Mouse (Mus musculus) forebrain, embryonic 10.5 days (tissue): ENCODE measurements around the gene Aff4. TPM values are rescaled to one million over a fixed set of nuclear protein-coding genes. Genes with fewer than 3 reads are reported as not detected.
A peak's percentile ranks its signal among the peaks of the same experiment; 100 is the strongest.
"Not testable (repeated sequence)": the region's sequence is repeated elsewhere in the genome, so short reads cannot be mapped to it uniquely, and the experiment has no call there.

Experiments
- DNase-seq: peaks from one replicate; pipeline ENCODE4 v3.0.0-alpha.2; 2017; ENCODE audit warnings: low spot score; ENCODE audit errors: extremely low spot score
- H3K27ac ChIP-seq: fragments of 300-500 bp; sonication (generic); 2 replicates; pipeline ENCODE4 v1.5.1; 2016; ENCODE audit warnings: mild to moderate bottlenecking
- H3K27me3 ChIP-seq: fragments of 300-500 bp; sonication (generic); 2 replicates; pipeline ENCODE4 v1.6.1; 2016; ENCODE audit warnings: mild to moderate bottlenecking; ENCODE audit not compliant: poor library complexity, severe bottlenecking
- H3K36me3 ChIP-seq: fragments of 300-500 bp; sonication (generic); replicated peaks from 2 replicates; pipeline ENCODE4 v1.6.1; 2016; ENCODE audit warnings: mild to moderate bottlenecking, moderate library complexity
- H3K4me1 ChIP-seq: fragments of 300-500 bp; sonication (generic); 2 replicates; pipeline ENCODE4 v1.6.1; 2016
- H3K4me3 ChIP-seq: fragments of 300-500 bp; sonication (generic); 2 replicates; pipeline ENCODE4 v1.5.1; 2016; ENCODE audit warnings: mild to moderate bottlenecking, moderate library complexity
- H3K9me3 ChIP-seq: fragments of 300-500 bp; sonication (generic); 2 replicates; pipeline ENCODE4 v1.6.1; 2016; ENCODE audit warnings: mild to moderate bottlenecking, moderate library complexity
- WGBS: fragments of 180-500 bp; shearing (Covaris S2); methylation state at CpG from one replicate; pipeline ENCODE4 v1.1.7; 2016; 5-methylcytosine and 5-hydroxymethylcytosine counted together
- polyA plus RNA-seq: library from polyadenylated mRNA; unstranded; fragments of >200 nt; fragmentation: Nextera tagmentation; extraction: Ambion mirVana; gene quantifications from 2 replicates; pipeline ENCODE4 v1.2.1, GENCODE M21; 2016

The Aff4 gene
- polyA plus RNA-seq, 1 experiment from 2014 or later, result 31.5 TPM

- DNase-seq, result no peak
- Histone ChIP-seq H3K4me1 (no peaks in the 10 kb centered on the region), H3K4me3 (no peak within 1 kb of the TSS), H3K27me3 (no peaks in the 10 kb centered on the region), H3K36me3 (peaks cover 49% of the 10 kb centered on the region), H3K27ac (no peak within 1 kb of the TSS), H3K9me3 (no peaks in the 10 kb centered on the region)
- 91% methylated on average over 4 of the region's 4 CpGs for whole genome bisulfite sequencing
These were observed 72.4 kb downstream of the Aff4 start, which contains the start of gene Leap2 for GRCm38 (mm10) chr11:53423036-53423435. Leap2 (minus strand) TSS chr11:53423170.

- WGBS, result 78% methylated on average over 2 of the region's 2 CpGs
- no peaks in the 10 kb centered on the region for H3K27me3 ChIP-seq
- no peak for DNase-seq
- H3K36me3 ChIP-seq, result peaks cover 46% of the 10 kb centered on the region
- H3K27ac ChIP-seq, result no peak overlapping the region
- peaks cover 8% of the 10 kb centered on the region for H3K4me1 ChIP-seq
- H3K9me3 ChIP-seq, result no peaks in the 10 kb centered on the region
- H3K4me3 ChIP-seq, result no peak overlapping the region
These were observed 74.2 kb downstream of the Aff4 start for GRCm38 (mm10) chr11:53424826-53425225.

- WGBS, result 86% methylated on average over 3 of the region's 3 CpGs
- no peak for DNase-seq
- Histone ChIP-seq H3K27me3 (no peaks in the 10 kb centered on the region), H3K27ac (no peak overlapping the region), H3K36me3 (peaks cover 42% of the 10 kb centered on the region), H3K4me3 (no peak overlapping the region), H3K4me1 (peaks cover 12% of the 10 kb centered on the region), H3K9me3 (no peaks in the 10 kb centered on the region)
These were observed 74.6 kb downstream of the Aff4 start for GRCm38 (mm10) chr11:53425251-53425650.

- H3K36me3 ChIP-seq, result peaks cover 38% of the 10 kb centered on the region
- H3K4me3 ChIP-seq, result no peak overlapping the region
- no peak overlapping the region for H3K27ac ChIP-seq
- peaks cover 12% of the 10 kb centered on the region for H3K4me1 ChIP-seq
- WGBS, result 87% methylated on average over 6 of the region's 6 CpGs
- H3K27me3 ChIP-seq, result no peaks in the 10 kb centered on the region
- no peaks in the 10 kb centered on the region for H3K9me3 ChIP-seq
- DNase-seq, result no peak
These were observed 75.2 kb downstream of the Aff4 start for GRCm38 (mm10) chr11:53425711-53426255.

GRCm38 (mm10) chr11:53426914-53427313 lies 76.3 kb downstream of the Aff4 start:
- H3K9me3 ChIP-seq, DNase-seq, H3K27ac ChIP-seq, H3K27me3 ChIP-seq, H3K4me3 ChIP-seq: not testable (repeated sequence)
- peaks cover 30% of the 10 kb centered on the region for H3K36me3 ChIP-seq
- 90% methylated on average over 3 of the region's 3 CpGs for WGBS
- peaks cover 20% of the 10 kb centered on the region for H3K4me1 ChIP-seq

- Histone ChIP-seq H3K27me3 (no peaks in the 10 kb centered on the region), H3K9me3 (no peaks in the 10 kb centered on the region), H3K36me3 (peaks cover 26% of the 10 kb centered on the region), H3K4me3 (no peak overlapping the region), H3K27ac (no peak overlapping the region), H3K4me1 (peaks cover 20% of the 10 kb centered on the region)
- DNase-seq, result no peak
- 90% methylated on average over 3 of the region's 3 CpGs for WGBS
These were observed 77.5 kb downstream of the Aff4 start for GRCm38 (mm10) chr11:53427993-53428715.

- no peaks in the 10 kb centered on the region for H3K27me3 ChIP-seq
- H3K27ac ChIP-seq, result no peak overlapping the region
- H3K4me3 ChIP-seq, result no peak overlapping the region; the same call in 1 of the 2 replicates
- H3K36me3 ChIP-seq, result peaks cover 26% of the 10 kb centered on the region
- WGBS, result 98% methylated on average over 5 of the region's 5 CpGs
- DNase-seq, result no peak
- peaks cover 20% of the 10 kb centered on the region for H3K4me1 ChIP-seq
- no peaks in the 10 kb centered on the region for H3K9me3 ChIP-seq
These were observed 78.1 kb downstream of the Aff4 start for GRCm38 (mm10) chr11:53428716-53429057.

- no peak for DNase-seq
- H3K4me1 ChIP-seq, result peaks cover 20% of the 10 kb centered on the region
- no peaks in the 10 kb centered on the region for H3K27me3 ChIP-seq
- no peak overlapping the region for H3K27ac ChIP-seq
- H3K4me3 ChIP-seq, result peak overlapping the region; percentile 96
- H3K9me3 ChIP-seq, result no peaks in the 10 kb centered on the region
- H3K36me3 ChIP-seq, result peaks cover 26% of the 10 kb centered on the region
These were observed 78.5 kb downstream of the Aff4 start for GRCm38 (mm10) chr11:53429182-53429581.

- under 1% methylated on average over 34 of the region's 34 CpGs for WGBS
- H3K27ac ChIP-seq, result peak overlapping the region; percentile 89
- H3K36me3 ChIP-seq, result peaks cover 26% of the 10 kb centered on the region
These were observed 79.7 kb downstream of the Aff4 start for GRCm38 (mm10) chr11:53430300-53430669.

GRCm38 (mm10) chr11:53430670-53431346 lies 80.2 kb downstream of the Aff4 start, which contains the start of the genes Uqcrq and Gdf9:
Uqcrq (minus strand) TSS chr11:53430831.
Gdf9 (plus strand) TSS chr11:53431023.
- peak within 1 kb of the TSS; percentile 96 for H3K4me3 ChIP-seq
- peaks cover 26% of the 10 kb centered on the region for H3K36me3 ChIP-seq
- H3K27ac ChIP-seq, result peak within 1 kb of the TSS; percentile 89
- WGBS, result under 1% methylated on average over 44 of the region's 44 CpGs
- DNase-seq, result peak; percentile 97
- no peaks in the 10 kb centered on the region for H3K27me3 ChIP-seq
- H3K4me1 ChIP-seq, result peaks cover 20% of the 10 kb centered on the region
- H3K9me3 ChIP-seq, result no peaks in the 10 kb centered on the region

More at GRCm38 (mm10) chr11:53430300-53430669, 79.7 kb downstream of the Aff4 start:
- Histone ChIP-seq H3K9me3 (no peaks in the 10 kb centered on the region), H3K4me3 (peak overlapping the region; percentile 96), H3K27me3 (no peaks in the 10 kb centered on the region), H3K4me1 (peaks cover 20% of the 10 kb centered on the region)
- peak; percentile 25 for DNase-seq

GRCm38 (mm10) chr11:53431347-53432056 lies 80.9 kb downstream of the Aff4 start:
- Histone ChIP-seq H3K4me1 (peaks cover 20% of the 10 kb centered on the region), H3K27ac (peak overlapping the region; percentile 89)
- 25% methylated on average over 9 of the region's 9 CpGs for WGBS

GRCm38 (mm10) chr11:53433057-53433456 lies 82.4 kb downstream of the Aff4 start:
- H3K4me3 ChIP-seq, result no peak overlapping the region
- H3K27ac ChIP-seq, result no peak overlapping the region
- DNase-seq, result no peak
- peaks cover 20% of the 10 kb centered on the region for H3K4me1 ChIP-seq
- H3K36me3 ChIP-seq, result peaks cover 13% of the 10 kb centered on the region
- no peaks in the 10 kb centered on the region for H3K9me3 ChIP-seq
- WGBS, result 65% methylated on average over 6 of the region's 6 CpGs
- H3K27me3 ChIP-seq, result no peaks in the 10 kb centered on the region

More at GRCm38 (mm10) chr11:53431347-53432056, 80.9 kb downstream of the Aff4 start:
- no peaks in the 10 kb centered on the region for H3K9me3 ChIP-seq
- DNase-seq, result no peak
- H3K4me3 ChIP-seq, result peak overlapping the region; percentile 96
- H3K36me3 ChIP-seq, result peaks cover 26% of the 10 kb centered on the region
- H3K27me3 ChIP-seq, result no peaks in the 10 kb centered on the region
